9 mouse cellular contexts compared by ENCODE assay signal in genomic region chr1:74437702-74438427, GRCm38 (mm10). TPM values are rescaled to one million over a fixed set of nuclear protein-coding genes. Genes with fewer than 3 reads are reported as not detected.
DNase-seq lines count a peak whose midpoint lies in the region; ATAC-seq and TF ChIP-seq lines count a peak whose summit lies in the region.
"Had no signal": no experiment of that assay in that cellular context is flagged by ENCODE, and none has a peak within 500 bp of the region (broad histone marks: within the 10 kb centered on the region; RNA-seq: fewer than 3 reads in every experiment).

No protein-coding gene starts in this region.

- H3K9me3 ChIP-seq in heart, postnatal 0 days (replicated peaks; ENCODE audit: control insufficient read depth, low read length) = no peaks in the 10 kb centered on the region
- H3K9me3 ChIP-seq: limb, embryonic 15.5 days had no signal

- no peaks in the 10 kb centered on the region for H3K4me1 ChIP-seq in heart, postnatal 0 days (ENCODE audit: control insufficient read depth, insufficient read depth)
- H3K4me1 ChIP-seq: limb, embryonic 15.5 days had no signal

- no peak overlapping the region for H3K9ac ChIP-seq in heart, postnatal 0 days (replicated peaks; ENCODE audit: low read depth, low read length)
- H3K9ac ChIP-seq: limb, embryonic 15.5 days had no signal

- H3K27ac ChIP-seq in heart, postnatal 0 days (ENCODE audit: low read depth) = no peak overlapping the region
- H3K27ac ChIP-seq: limb, embryonic 15.5 days had no signal

- TF ChIP-seq CTCF in heart, postnatal 0 days (IDR thresholded peaks at IDR 0.05; ENCODE audit: low read depth) = no peak

- no peak overlapping the region for H3K4me2 ChIP-seq in heart, postnatal 0 days (ENCODE audit: low read depth, low read length)
- H3K4me2 ChIP-seq: limb, embryonic 15.5 days had no signal

- H3K36me3 ChIP-seq in heart, postnatal 0 days (replicated peaks; ENCODE audit: control insufficient read depth, insufficient read depth, low read length) = peaks cover 56% of the 10 kb centered on the region

- DNase-seq in retina, adult 2 months (ENCODE audit: low read depth, low spot score) = peak; percentile 74
- no peak for DNase-seq in retina, embryonic 14.5 days (ENCODE audit: low spot score)
- peak; percentile 91 for DNase-seq in adrenal gland, adult 2 months
- peak; percentile 74 for DNase-seq in heart, postnatal 0 days (ENCODE audit: low spot score)
- no peak for DNase-seq in cerebellum, adult 11-12 months
- DNase-seq in kidney, adult 8-10 months = no peak
- no peak for DNase-seq in cerebellum, postnatal 10 days

- no peak overlapping the region for H3K4me3 ChIP-seq in heart, postnatal 0 days (ENCODE audit: low read depth, low read length)
- H3K4me3 ChIP-seq: limb, embryonic 15.5 days had no signal

- no peak for TF ChIP-seq EP300 in heart, postnatal 0 days (IDR thresholded peaks at IDR 0.05; ENCODE audit: low read depth)

- no peaks in the 10 kb centered on the region for H3K27me3 ChIP-seq in heart, postnatal 0 days (ENCODE audit: control insufficient read depth, insufficient read depth, low read length)
- H3K27me3 ChIP-seq: limb, embryonic 15.5 days had no signal

- WGBS in heart, postnatal 0 days = 48% methylated on average over 8 of the region's 8 CpGs

- ATAC-seq in heart, postnatal 0 days (ENCODE audit: insufficient read depth, low read depth) = peak; percentile 79
- peak; percentile 49; the same call in 1 of the 2 replicates for ATAC-seq in monocyte, adult 5-6 weeks (replicated peaks; ENCODE audit: insufficient number of reproducible peaks, low FRiP score, low TSS enrichment, poor library complexity, severe bottlenecking)

RNA-seq across cellular contexts. Expression of gene Vil1, which starts 28.7 kb away (rescaled TPM):
- 1 to 10 TPM in 1 of 2 experiments, under 1 TPM in 1; 0.95 to 1.1 TPM for total RNA-seq in adrenal gland, adult 2 months (2021)
- polyA plus RNA-seq in adrenal gland, adult 2 months (2012; rRNA removed) = 0.13 and 0.20 TPM in 2 replicates
- not detected in 2 replicates for total RNA-seq in heart, postnatal 0 days (2014; rRNA removed; ENCODE audit: low replicate concordance)
- 0.16 and 0.36 TPM in 2 replicates for polyA plus RNA-seq in heart, postnatal 0 days (2015; fragmentation: Nextera tagmentation; extraction: Ambion mirVana)
- 0.87 to 1.9 TPM in 2 of 3 replicates, not detected in the other for total RNA-seq in monocyte, adult 5-6 weeks (2017)

RNA-seq across cellular contexts. Expression of gene Ctdsp1, which starts 46.6 kb away (rescaled TPM):
- 100 to 1,000 TPM; 169 to 172 TPM for total RNA-seq in adrenal gland, adult 2 months (2021)
- polyA plus RNA-seq in adrenal gland, adult 2 months (2012; rRNA removed) = 195 and 226 TPM in 2 replicates
- total RNA-seq in heart, postnatal 0 days (2014; rRNA removed; ENCODE audit: low replicate concordance) = 82.6 and 106 TPM in 2 replicates
- polyA plus RNA-seq in heart, postnatal 0 days (2015; fragmentation: Nextera tagmentation; extraction: Ambion mirVana) = 38.0 and 38.4 TPM in 2 replicates
- 31.8 to 64.2 TPM (median 34.4 TPM) in 3 replicates for total RNA-seq in monocyte, adult 5-6 weeks (2017)

Comparison
In these comparisons a context has a peak if more than half of its experiments do, and no peak if none do; other contexts are left out.
1. DNase-seq: peak in retina, adult 2 months (single experiment), adrenal gland, adult 2 months (single experiment) and heart, postnatal 0 days (single experiment); none in retina, embryonic 14.5 days (single experiment), cerebellum, adult 11-12 months (single experiment), kidney, adult 8-10 months (0 of 2) and cerebellum, postnatal 10 days (0 of 2).